Mouse (Mus musculus) hindbrain, embryonic 11.5 days (tissue): ENCODE measurements around the gene Sfn. TPM values are rescaled to one million over a fixed set of nuclear protein-coding genes. Genes with fewer than 3 reads are reported as not detected.
A peak's percentile ranks its signal among the peaks of the same experiment; 100 is the strongest.

Experiments used
- ATAC-seq: fragments of 200-750 bp; cut with Nextera tagmentation; 2 replicates; pipeline ENCODE4 v1.8.0; 2017; ENCODE audit warnings: mild to moderate bottlenecking, moderate TSS enrichment, moderate library complexity; ENCODE audit not compliant: low FRiP score
- DNase-seq: peaks from one replicate; pipeline ENCODE4 v3.0.0-alpha.2; 2015; ENCODE audit warnings: low spot score
- H3K27ac ChIP-seq: fragments of 300-500 bp; sonication (generic); 2 replicates; pipeline ENCODE4 v1.5.1; 2014; ENCODE audit warnings: mild to moderate bottlenecking, low read depth, low read length
- H3K27me3 ChIP-seq: fragments of 300-500 bp; sonication (generic); 2 replicates; pipeline ENCODE4 v1.6.1; 2014; ENCODE audit warnings: mild to moderate bottlenecking, low read length, moderate library complexity, mixed read lengths; ENCODE audit not compliant: control insufficient read depth, insufficient read depth
- H3K36me3 ChIP-seq: fragments of 300-500 bp; sonication (generic); 2 replicates; pipeline ENCODE4 v1.6.1; 2014; ENCODE audit warnings: mild to moderate bottlenecking, low read length, moderate library complexity, mixed read lengths; ENCODE audit not compliant: control insufficient read depth, insufficient read depth
- H3K4me1 ChIP-seq: fragments of 300-500 bp; sonication (generic); replicated peaks from 2 replicates; pipeline ENCODE4 v1.6.1; 2014; ENCODE audit warnings: low read length, mixed read lengths; ENCODE audit not compliant: control insufficient read depth, insufficient read depth
- H3K4me2 ChIP-seq: fragments of 300-500 bp; sonication (generic); replicated peaks from 2 replicates; pipeline ENCODE4 v1.6.1; 2014; ENCODE audit warnings: mild to moderate bottlenecking, low read depth, low read length
- H3K4me3 ChIP-seq: fragments of 300-500 bp; sonication (generic); 2 replicates; pipeline ENCODE4 v1.5.1; 2014; ENCODE audit warnings: low read depth, low read length
- H3K9ac ChIP-seq: fragments of 300-500 bp; sonication (generic); 2 replicates; pipeline ENCODE4 v1.6.1; 2014; ENCODE audit warnings: low read depth, low read length
- H3K9me3 ChIP-seq: fragments of 300-500 bp; sonication (generic); 2 replicates; pipeline ENCODE4 v1.6.1; 2016; ENCODE audit warnings: low read length; ENCODE audit not compliant: control insufficient read depth
- WGBS: fragments of 180-500 bp; shearing (Covaris S2); extraction: QIAGEN DNeasy Blood & Tissue Kit; methylation state at CpG from one replicate; pipeline ENCODE4 v1.1.7; 2014; 5-methylcytosine and 5-hydroxymethylcytosine counted together
- polyA plus RNA-seq: library from polyadenylated mRNA; unstranded; fragments of >200 nt; fragmentation: Nextera tagmentation; extraction: Ambion mirVana; gene quantifications from 2 replicates; pipeline ENCODE4 v1.2.1, GENCODE M21; 2014

The Sfn gene
- polyA plus RNA-seq, 1 experiment from 2014 or later = 29.6 TPM

DNA sequence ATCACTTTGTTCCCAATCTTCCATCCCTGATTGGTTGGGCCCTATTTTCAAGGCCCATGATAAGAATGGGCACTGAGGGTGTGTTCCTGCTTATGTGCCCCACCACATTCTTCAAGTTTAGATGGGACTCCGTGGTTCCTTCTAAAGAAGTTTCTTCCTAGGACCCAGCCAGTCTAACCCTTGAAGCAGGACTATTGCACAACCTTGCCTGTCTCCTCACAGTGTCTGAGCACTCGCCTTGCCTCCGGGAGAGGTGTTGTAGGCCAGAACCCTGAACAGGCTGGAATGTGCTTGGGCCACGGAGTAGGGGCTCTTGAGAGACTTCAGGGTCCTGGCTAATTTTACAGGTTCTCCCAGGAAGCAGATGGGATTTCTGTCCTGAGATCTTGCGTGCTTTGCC, 1.1 kb upstream of the Sfn start:
- WGBS = 94% methylated on average over 5 of the region's 5 CpGs
- Histone ChIP-seq H3K27me3 (peaks cover 40% of the 10 kb centered on the region), H3K9ac (no peak overlapping the region), H3K4me3 (no peak overlapping the region), H3K36me3 (no peaks in the 10 kb centered on the region), H3K9me3 (no peaks in the 10 kb centered on the region), H3K27ac (no peak overlapping the region), H3K4me2 (no peak overlapping the region), H3K4me1 (no peaks in the 10 kb centered on the region; the same call in 1 of the 2 replicates)
- DNase-seq = no peak
- ATAC-seq = no peak

DNA sequence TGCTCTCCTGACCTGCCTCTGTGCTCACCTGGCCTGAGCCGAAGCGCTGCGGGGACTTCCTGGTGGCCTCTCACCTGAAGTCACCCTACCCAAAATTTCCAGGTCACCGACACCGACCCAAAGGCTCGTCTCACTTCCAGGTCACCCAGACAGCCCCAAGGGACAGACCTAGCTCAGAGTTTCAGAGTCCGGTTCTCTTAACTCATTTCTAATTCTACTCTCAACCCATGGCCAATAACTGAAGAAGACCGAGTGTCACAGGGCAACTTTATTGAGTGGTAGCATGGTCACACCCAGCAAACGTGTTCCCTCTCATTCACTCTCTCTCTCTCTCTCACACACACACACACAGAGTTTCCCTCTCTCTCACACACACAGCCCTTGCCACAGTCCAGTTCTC, 1.7 kb downstream of the Sfn start:
- DNase-seq = peak; percentile 19
- Histone ChIP-seq H3K9ac (no peak overlapping the region), H3K36me3 (no peaks in the 10 kb centered on the region), H3K27ac (no peak overlapping the region), H3K4me1 (no peaks in the 10 kb centered on the region; the same call in 1 of the 2 replicates), H3K4me2 (peak overlapping the region; percentile 86), H3K4me3 (no peak overlapping the region), H3K9me3 (no peaks in the 10 kb centered on the region), H3K27me3 (peaks cover 40% of the 10 kb centered on the region)
- WGBS = 17% methylated on average over 9 of the region's 9 CpGs
- ATAC-seq = no peak

DNA sequence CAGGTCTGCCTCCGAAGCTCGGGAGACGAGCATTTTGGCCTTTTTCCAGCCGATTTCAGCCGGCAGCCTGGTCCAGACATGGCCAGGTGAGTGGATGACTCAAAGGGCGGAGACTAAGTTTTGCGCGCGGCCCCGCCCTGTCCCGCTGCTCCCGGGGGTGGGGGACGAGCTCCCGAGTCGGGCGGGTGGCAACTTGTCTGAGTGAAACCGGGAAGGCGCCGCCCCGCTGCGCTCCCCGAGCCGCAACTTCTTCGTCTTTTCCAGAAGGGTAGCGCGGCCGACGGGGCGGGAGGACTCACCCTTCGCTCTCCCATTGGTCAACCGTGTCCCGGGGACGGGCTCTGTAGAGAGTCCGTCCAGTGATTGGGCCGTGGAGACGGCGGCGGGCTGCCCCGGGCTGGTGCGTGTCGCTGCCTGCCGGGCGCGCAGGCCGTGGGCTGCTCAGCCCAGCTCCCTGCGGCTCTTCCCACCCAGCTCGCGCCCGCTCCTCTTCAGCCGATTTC, 2.3 kb downstream of the Sfn start:
- Histone ChIP-seq H3K9ac (peak overlapping the region; percentile 38; the same call in 1 of the 2 replicates), H3K4me3 (peak overlapping the region; percentile 41), H3K9me3 (no peaks in the 10 kb centered on the region), H3K4me2 (peak overlapping the region; percentile 86), H3K27ac (no peak overlapping the region), H3K4me1 (no peaks in the 10 kb centered on the region; the same call in 1 of the 2 replicates), H3K36me3 (no peaks in the 10 kb centered on the region), H3K27me3 (peaks cover 40% of the 10 kb centered on the region)
- WGBS = under 1% methylated on average over 49 of the region's 50 CpGs
- DNase-seq (peak; percentile 83), ATAC-seq (peak; percentile 92)

DNA sequence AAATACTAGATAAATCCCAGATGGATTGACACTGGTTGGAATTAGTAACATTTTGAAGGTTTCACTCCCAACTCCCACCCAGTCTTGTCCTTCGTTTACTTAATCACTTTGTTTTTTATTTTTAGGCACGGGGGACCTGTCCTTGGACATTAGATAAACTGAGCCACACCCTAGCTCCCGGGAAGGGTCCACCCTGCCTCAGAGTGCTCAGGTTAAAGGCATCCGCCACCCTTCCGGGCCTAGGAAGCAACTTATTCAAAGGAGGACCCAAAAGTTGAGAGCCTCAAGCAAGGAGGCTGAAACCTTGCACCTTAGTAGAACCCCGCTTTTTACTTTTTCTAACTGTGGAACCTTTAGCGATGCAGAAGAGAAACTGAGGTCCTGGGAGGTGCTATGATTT, 2.9 kb downstream of the Sfn start:
- Histone ChIP-seq H3K4me1 (no peaks in the 10 kb centered on the region; the same call in 1 of the 2 replicates), H3K27me3 (peaks cover 40% of the 10 kb centered on the region), H3K9me3 (no peaks in the 10 kb centered on the region), H3K36me3 (no peaks in the 10 kb centered on the region), H3K4me3 (peak overlapping the region; percentile 41), H3K9ac (peak overlapping the region; percentile 38; the same call in 1 of the 2 replicates), H3K27ac (no peak overlapping the region), H3K4me2 (peak overlapping the region; percentile 86)
- ATAC-seq (no peak), DNase-seq (no peak)
- 32% methylated on average over 7 of the region's 7 CpGs for WGBS

DNA sequence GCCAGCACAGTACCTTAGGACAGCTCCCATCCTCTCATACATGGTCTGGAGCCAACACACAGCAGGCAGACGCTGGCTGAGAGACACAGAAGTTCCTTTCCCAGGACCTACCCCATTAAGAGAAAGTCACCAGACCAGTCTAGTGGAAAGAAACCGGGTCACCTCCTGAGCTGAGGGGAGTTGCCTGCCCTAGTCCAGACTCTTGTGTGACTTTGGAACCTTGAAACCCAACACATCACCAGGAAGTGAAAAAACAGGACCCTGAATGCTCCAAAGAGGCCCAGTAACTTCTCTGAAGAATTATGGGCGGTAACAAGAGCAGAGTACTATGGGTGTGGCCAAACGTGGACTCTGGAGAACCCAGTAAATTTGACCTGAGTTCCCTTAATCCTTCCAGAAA, 3.4 kb downstream of the Sfn start:
- no peak overlapping the region for H3K4me2 ChIP-seq
- ATAC-seq = no peak
- H3K4me1 ChIP-seq = no peaks in the 10 kb centered on the region; the same call in 1 of the 2 replicates
- H3K9me3 ChIP-seq = no peaks in the 10 kb centered on the region
- H3K27ac ChIP-seq = no peak overlapping the region
- DNase-seq = no peak
- WGBS = 55% methylated on average over 4 of the region's 4 CpGs
- H3K36me3 ChIP-seq = no peaks in the 10 kb centered on the region
- H3K27me3 ChIP-seq = peaks cover 40% of the 10 kb centered on the region
- H3K4me3 ChIP-seq = no peak overlapping the region
- H3K9ac ChIP-seq = no peak overlapping the region

DNA sequence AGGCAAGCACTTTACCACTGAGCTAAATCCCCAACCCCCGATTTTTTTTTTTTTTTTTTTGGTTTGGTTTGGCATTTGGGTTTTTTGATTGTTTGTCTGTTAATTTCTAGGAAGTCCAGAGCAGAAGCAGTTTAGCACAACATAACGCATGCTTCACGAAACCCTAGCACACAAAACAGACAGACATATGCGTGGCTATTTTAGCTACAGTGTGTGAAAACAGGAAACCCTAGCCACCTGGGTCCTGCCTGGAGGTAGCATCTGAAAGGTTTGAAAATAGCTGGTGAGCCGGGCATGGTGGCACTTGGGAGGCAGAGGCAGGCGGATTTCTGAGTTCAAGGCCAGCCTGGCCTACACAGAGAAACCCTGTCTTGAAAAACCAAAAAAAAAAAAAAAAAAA, 5.9 kb downstream of the Sfn start:
- Histone ChIP-seq H3K36me3 (no peaks in the 10 kb centered on the region), H3K9me3 (no peaks in the 10 kb centered on the region), H3K4me1 (no peaks in the 10 kb centered on the region; the same call in 1 of the 2 replicates), H3K4me2 (no peak overlapping the region), H3K27me3 (peaks cover 25% of the 10 kb centered on the region), H3K27ac (no peak overlapping the region), H3K9ac (no peak overlapping the region), H3K4me3 (no peak overlapping the region)
- ATAC-seq (no peak), DNase-seq (no peak)
- 84% methylated on average over 6 of the region's 6 CpGs for WGBS

DNA sequence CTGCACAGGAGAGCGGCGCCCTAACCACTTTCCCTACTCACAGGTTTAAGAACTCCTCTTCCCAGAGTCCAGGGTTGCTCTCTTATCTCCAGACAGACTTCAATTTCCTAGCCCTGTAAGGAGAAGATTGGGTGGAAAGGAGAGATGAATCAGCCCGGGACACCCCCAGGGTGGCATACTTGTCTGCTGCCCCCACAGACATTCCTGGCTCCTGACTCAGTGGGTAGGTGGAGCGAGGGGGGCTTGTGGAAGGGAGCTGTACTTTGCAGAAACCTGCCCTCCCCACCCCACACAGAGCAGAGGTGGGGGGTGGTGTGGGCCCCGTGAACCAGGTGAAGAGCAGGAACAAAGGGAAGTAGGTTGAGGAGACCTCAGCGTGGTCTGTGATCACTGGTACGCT, 6.4 kb downstream of the Sfn start:
- H3K36me3 ChIP-seq = no peaks in the 10 kb centered on the region
- H3K4me1 ChIP-seq = no peaks in the 10 kb centered on the region; the same call in 1 of the 2 replicates
- no peak overlapping the region for H3K4me2 ChIP-seq
- DNase-seq = no peak
- peaks cover 24% of the 10 kb centered on the region for H3K27me3 ChIP-seq
- no peaks in the 10 kb centered on the region for H3K9me3 ChIP-seq
- no peak overlapping the region for H3K27ac ChIP-seq
- no peak for ATAC-seq
- no peak overlapping the region for H3K9ac ChIP-seq
- WGBS = 68% methylated on average over 7 of the region's 7 CpGs
- H3K4me3 ChIP-seq = no peak overlapping the region

DNA sequence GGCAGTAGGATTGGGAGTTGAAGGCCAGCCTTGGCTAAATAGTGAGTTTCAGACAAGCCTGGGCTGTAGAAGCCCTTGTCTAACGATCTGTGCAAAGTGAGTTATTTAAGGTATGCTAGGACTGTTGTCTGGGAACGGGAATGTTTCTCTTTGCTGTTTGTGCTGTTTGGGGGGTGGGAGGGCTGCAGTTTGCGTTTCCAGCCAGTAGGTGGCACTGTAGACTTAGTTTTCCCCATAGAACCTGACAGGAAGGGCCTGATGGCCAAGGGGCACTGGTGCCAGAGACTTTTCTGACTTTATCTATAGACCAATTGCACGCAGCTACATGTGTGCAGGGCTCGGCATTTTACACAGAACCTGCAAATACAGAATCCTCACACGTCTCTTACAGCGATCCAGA, 9.4 kb downstream of the Sfn start:
- Histone ChIP-seq H3K9me3 (no peaks in the 10 kb centered on the region), H3K4me3 (no peak overlapping the region), H3K4me2 (no peak overlapping the region), H3K36me3 (0 out of 2 replicates have a peak, but pooled peaks cover 5% of the 10 kb centered on the region), H3K27me3 (no peaks in the 10 kb centered on the region), H3K4me1 (no peaks in the 10 kb centered on the region), H3K27ac (no peak overlapping the region), H3K9ac (no peak overlapping the region)
- DNase-seq = peak; percentile 90
- 37% methylated on average over 7 of the region's 7 CpGs for WGBS
- no peak for ATAC-seq
